Mouse (Mus musculus): ENCODE measurements around the gene Defb41.
A peak's percentile ranks its signal among the peaks of the same experiment; 100 is the strongest.
"Not testable (repeated sequence)": the region's sequence is repeated elsewhere in the genome, so short reads cannot be mapped to it uniquely, and the experiment has no call there.

Defb41 gene

GRCm38 (mm10) chr1:18265038-18265437 is at the start of gene Defb41:
TSS of gene Defb41 (minus strand) at chr1:18265138.
- no peak for DNase-seq (ENCODE audit: low spot score)

GRCm38 (mm10) chr1:18308474-18308829 is 43.5 kb upstream of the Defb41 start:
- DNase-seq (ENCODE audit: low spot score): no peak

GRCm38 (mm10) chr1:18307545-18308473 is 42.9 kb upstream of the Defb41 start:
- no peak for DNase-seq (ENCODE audit: low spot score)

GRCm38 (mm10) chr1:18292515-18292914 is 27.6 kb upstream of the Defb41 start:
- DNase-seq (ENCODE audit: low spot score): peak; percentile 10

DNA sequence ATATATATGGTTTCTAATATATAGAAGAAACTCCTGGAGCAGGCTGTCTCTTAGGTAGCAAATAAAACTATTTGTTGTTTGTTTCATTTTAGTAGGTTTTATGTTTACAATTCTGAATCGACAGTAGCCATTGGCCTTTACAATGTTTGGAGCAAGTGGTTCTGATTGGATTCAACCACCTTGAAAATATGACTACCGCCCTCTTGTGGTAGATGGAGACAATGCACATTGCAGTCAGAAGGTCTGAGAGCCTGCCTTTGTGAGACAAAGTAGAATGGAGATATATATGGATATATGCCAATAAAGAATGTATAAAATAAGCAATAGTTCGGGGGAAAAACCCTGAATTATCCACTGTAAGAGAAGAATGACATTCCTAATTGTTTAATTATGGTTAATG is 23.9 kb upstream of the Defb41 start:
- no peak for DNase-seq (ENCODE audit: low spot score)

DNA sequence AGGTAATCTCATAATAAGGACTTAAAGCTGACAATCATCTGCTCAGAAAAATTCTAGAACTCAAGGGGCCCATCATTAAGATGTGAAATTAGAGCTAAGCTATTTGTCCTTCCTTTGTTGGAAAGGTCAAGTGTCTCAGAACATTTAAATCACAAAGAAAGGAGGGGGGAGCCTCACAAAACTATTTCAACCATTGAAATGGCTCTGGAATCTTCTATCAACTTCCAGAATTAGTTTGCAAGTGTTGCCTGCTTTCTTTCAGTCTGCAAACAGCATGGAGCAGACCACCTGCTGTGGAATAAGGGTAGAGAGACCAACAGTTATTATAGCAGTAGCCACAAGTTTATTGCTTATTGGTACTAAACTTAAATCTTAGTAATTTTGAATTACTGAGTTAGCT is 22.4 kb upstream of the Defb41 start:
- DNase-seq (ENCODE audit: low spot score): no peak

DNA sequence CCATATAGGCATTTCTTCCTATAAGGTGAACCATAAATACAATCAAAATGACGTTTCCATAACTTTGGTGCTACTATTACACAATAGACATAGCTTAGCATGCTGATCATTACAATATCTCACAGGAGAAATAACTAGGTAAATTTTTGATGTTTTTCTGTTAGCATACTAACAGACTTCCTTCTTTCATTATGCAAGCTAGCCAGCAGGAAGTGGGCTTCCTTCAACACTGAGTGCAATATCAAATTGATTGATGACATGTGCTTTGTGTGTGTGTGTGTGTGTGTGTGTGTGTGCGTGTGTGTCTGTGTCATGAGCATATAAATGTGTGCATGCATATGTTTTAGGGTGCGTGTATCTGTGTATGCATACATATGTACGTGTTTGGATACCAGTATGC is 6.2 kb upstream of the Defb41 start:
- no peak for DNase-seq (ENCODE audit: low spot score)

DNA sequence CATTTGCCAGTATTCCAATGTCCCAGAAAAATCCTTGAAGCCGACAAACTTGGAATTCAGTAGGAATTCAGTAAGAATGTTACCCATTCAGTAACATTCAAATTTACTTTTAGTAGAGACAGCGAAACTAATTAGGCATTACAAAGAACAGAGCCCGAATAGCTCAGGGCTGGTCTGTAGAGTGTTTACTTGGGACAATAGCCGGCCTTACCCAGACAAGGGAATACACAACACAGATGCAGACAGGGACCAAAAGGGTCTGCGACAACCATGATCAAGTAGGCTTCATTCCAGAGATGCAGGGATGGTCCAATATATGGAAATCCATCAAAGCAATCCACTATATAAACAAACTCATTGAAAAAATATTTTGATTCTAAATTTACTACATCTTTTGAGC is 3.9 kb upstream of the Defb41 start:
- DNase-seq (ENCODE audit: low spot score): no peak

GRCm38 (mm10) chr1:18245801-18246580 is 18.9 kb downstream of the Defb41 start:
- not testable (repeated sequence) for DNase-seq (ENCODE audit: low spot score)

- DNase-seq (ENCODE audit: low spot score): no peak
Observed at GRCm38 (mm10) chr1:18237343-18237742, 27.6 kb downstream of the Defb41 start, which contains the start of gene Defb18. TSS of gene Defb18 (minus strand) at chr1:18237443.

GRCm38 (mm10) chr1:18223385-18223945 is 41.5 kb downstream of the Defb41 start:
- DNase-seq (ENCODE audit: low spot score): no peak

Data from layer of hippocampus, adult 9-10 months (tissue).